Mouse (Mus musculus) heart, adult 9 months (tissue): ENCODE measurements at regions not wholly inside any gene's neighbourhood (a gene's known extent, or its start where the extent isn't known, plus 50 kb on each side); places are given as distances from the start of the nearest gene placed in this dataset.

Source experiments
- DNase-seq, 2 experiments: peaks; one replicate each; pipeline ENCODE4 v3.0.0; 2022; ENCODE audit warnings: low spot score in 2 of 2

DNA sequence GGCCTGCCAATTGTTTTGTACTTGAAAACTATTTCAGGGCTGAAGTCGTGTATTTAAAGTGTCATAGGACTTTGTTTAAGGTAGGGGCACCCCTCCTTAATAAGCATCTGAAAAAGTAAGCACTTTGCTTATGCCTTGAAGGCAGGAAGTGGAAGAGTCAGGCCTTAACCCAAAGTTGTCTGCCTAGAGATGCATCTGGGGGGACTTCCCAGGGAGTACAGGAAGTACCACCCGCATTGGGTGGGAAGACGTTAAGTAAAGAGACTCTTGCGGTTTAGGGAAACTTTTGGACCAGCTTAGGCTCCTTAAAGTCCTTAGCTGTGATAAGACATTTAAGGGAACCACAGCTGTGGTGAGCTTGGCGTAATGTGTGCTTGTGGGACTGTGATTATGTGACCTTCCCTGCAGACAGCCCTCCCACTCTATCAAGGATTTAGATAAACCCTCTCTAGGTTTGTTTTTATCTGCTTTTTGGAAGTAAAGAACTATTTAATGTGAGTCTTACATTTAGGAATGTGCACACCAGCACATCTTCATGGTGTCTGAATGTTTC is 150.9 kb upstream of the Trib2 start:
- no peak for DNase-seq

DNA sequence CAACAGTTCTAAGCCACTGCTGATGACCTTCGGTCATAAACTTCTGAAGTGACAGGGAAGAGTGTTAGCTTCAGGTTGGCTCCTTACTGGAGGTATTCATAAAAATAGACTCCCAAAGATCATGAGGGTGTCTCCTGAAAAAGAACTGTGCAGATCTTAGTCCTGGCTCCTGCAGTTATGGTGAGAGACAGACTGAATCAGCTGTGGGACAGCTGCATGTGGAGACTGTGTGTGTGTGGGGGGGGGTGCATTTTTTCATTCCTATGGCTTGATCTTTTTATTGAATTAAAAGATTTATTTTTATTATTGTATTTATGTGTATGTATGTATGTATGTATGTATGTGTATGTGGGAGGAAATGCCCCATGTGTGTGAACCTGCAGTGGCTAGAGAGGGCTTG is 149.9 kb upstream of the Trib2 start:
- no peak for DNase-seq

DNA sequence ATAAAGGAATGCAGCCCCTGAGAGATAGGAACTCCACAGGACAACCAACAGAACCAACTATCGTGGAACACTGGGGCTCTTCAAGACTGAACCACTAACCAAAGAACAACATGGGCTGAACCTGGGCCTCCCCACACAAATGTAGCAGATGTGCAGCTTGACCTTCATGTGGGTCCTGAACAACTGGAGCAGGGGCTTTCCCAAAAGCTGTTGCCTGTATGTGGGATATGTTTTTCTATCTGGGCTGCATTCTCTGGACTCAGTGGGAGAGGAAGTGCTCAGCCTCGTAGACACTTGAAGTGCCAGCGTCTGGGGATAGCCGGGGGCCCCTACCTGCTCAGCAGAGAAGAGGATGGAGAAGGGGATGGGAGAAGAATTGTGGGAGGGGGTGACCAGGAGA is 149.2 kb upstream of the Trib2 start:
- DNase-seq: no peak

DNA sequence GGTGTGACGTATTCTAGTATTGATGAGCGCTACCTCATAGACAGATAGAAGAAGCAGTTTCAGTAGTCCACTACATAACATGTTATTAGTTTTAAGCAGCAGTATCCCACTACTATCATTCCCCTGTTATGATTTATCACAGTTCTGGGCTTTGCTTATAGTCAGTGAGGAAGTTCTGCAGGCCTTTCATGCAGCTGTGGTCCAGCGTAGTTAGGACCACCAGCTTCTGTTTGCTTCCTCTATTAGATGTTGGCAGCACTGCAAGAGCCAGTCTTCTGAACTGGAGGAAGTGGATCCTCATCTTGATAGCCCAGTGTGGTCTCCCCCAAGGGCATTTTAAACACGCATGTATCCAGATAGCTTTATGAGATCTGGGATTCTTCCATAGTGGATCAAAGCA is 147.4 kb upstream of the Trib2 start:
- no peak for DNase-seq

DNA sequence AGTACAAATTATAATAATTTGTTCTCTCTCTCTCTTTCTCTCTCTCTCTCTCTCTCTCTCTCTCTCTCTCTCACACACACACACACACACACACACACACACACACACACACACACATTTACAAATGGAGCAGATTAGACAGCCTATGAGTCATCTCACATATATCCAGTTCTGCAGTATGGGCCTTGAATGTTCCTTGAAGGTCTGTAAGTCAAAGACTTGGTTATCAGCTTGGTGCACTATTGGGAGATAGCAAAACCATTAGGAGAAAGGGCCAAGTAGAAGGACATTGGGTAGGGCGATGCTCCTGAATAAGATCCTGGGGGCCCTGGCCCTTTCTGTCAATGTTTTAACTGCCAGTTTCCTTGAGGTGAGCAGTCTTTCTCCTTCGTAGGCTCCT is 145.1 kb upstream of the Trib2 start:
- DNase-seq: no peak

DNA sequence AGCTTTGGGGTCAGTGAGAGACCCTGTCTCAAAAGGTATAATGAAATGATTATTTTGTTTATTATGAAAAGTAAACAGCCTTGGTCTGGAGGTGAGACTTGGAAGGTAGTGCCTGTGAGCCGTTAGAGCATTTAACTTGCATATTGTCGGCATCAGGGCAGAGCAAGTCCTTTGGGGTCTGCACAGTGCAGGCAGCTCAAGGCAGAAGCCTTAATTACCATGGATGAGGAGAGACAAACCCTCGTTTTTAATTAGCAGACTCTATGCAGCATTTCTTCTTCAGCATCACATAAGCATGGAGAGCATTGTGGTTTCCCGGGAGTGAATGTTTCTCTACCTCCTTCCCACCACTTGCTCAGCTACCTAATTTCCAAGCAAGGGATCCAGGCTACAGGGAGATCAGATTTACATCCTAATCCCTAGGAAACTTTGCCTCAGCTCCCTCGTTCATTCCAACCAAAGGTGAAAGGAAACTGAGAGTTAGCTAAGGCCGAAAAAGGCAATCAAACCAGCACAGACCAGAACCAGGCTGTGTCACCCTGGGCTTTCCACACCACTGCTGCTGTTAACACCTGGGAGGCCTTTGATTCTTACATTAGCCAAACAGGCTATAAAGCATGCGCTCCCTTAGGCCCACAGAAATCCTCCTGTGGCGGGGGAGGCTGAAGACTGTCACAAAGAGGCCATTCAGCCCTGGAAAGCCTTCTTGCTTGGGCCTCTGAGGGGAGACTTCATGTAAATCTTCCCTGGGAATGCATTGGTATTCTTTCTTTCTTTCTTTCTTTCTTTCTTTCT is 120.9 kb upstream of the Trib2 start:
- DNase-seq: no peak

DNA sequence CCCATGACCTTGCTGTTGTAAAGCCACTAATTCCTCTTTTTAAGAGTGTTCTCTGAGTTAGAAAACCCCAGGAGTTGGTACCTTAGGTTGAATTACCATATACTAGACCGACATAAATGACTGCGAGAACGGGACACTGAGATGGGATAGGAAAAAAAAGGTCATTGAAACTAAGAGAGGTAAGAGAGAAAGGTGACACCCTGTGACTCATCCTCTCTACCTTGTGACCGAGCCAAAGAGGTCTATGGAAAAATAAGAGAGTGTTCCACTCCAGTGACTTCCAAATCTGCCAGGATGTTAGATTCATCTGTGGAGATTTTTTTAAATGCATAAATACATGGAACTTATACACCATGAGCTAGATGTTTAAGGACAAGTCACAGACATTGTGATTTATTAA is 115.3 kb upstream of the Trib2 start:
- DNase-seq: no peak

DNA sequence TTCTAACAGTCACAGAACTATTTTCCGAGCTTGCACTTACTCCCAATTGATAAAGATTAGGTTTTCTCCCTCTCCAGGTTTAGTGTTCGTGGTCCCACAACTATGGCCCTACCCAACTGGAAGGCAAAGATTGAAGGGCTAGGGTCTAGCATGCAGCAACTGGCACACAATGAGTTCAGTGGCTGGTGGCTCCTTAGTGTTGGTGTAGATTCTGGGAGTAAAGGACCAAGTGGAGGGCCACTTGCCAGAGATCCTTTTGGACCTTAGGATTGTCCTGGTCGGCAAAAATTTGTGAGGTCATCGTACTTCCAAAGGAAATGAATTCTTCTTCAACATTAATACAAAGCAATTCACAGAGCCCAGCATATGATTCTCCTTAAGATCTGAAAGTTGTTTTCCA is 114.8 kb upstream of the Trib2 start:
- no peak for DNase-seq

DNA sequence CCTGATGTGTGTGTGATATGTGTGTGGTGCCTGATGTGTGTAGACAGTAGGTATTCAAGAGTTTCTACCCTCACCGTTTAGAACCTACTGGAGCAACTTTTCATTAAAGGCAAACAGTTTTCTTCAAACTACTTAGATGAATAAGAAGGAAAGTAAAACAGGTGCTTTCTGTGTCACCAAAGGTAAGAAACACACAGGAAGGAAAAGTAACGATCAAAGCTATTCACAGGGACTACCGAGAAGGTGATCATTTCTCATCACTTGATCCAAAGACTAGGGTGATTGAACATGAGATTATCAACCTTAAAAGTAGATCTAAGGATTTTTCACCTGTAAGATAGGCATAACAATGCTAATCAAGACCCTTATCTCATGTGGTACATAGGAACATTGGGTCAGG is 113.4 kb upstream of the Trib2 start:
- DNase-seq: no peak

DNA sequence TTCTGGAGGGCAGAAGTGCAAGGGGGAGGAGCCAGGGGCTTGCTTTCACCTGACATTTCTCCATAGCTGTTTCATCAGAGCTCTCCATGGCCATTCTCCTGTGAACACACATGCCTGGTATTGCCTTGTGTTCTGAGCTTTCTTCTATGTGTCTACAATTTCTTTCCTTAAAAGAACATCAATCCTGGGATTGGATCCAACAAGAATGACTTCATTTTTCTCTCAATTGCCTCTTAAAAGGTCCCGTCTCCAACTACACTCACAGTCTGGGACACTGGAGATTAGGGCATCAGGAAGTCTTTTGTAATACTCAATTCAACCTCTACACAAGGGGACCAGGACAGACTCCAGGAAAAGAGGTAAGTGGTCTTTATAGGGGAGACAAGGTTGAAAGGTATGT is 112.8 kb upstream of the Trib2 start:
- DNase-seq: no peak

DNA sequence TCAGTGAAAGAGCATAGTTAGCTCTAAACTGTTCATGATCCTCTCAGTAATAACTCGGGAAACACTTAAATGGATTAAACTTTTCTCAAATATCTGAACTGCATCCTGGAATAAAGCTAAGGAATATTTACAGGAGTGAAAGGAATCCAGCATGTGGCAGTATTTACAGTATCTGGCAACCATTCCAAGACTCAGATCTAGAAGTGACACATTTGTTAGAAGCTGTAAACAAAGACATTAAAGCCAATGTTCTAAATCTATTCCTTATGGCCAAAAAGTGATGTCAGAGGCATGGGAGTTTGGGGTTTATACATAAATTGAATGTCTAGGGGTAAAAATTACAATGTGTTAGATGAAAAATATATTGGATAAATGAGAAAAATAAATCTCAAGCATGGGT is 101.6 kb upstream of the Trib2 start:
- no peak for DNase-seq

DNA sequence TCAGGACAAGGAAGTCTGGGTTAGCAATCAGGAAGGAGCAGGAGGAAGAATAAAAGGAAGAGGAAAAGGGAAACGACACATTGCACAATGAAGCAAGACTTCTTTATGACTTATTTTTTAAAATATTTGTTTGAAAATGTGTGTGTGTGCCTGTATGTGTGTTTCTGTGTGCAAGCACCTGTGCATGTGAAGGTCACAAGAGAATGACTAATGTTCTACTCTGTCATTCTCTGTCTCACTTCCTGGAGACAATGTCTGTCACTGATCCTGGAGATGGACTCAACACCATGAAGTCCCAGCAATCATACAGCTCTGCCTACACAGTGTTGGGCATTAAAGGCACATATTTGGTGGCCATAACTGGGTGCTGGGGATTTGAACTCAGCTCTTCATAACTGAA is 96.2 kb upstream of the Trib2 start:
- no peak for DNase-seq

DNA sequence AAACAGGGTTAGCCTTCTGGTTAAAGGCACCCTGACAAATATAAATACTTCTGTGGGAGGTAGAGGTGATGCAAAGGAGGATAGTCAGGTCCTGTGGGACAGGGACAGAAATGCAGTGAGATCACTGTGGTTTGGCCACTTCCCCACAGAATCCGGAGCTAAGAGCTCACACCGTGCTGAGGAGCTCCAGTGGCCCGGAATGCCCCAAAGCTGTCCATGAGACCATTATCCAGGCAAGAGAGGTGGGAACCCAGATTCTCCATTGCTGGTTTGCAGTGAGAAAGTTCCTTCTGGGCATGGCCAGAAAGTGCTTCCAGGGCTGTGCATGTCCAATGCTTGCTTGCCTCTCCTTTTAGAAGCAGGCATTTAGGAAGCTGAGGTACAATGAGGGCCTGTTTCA is 95.8 kb upstream of the Trib2 start:
- DNase-seq: no peak

DNA sequence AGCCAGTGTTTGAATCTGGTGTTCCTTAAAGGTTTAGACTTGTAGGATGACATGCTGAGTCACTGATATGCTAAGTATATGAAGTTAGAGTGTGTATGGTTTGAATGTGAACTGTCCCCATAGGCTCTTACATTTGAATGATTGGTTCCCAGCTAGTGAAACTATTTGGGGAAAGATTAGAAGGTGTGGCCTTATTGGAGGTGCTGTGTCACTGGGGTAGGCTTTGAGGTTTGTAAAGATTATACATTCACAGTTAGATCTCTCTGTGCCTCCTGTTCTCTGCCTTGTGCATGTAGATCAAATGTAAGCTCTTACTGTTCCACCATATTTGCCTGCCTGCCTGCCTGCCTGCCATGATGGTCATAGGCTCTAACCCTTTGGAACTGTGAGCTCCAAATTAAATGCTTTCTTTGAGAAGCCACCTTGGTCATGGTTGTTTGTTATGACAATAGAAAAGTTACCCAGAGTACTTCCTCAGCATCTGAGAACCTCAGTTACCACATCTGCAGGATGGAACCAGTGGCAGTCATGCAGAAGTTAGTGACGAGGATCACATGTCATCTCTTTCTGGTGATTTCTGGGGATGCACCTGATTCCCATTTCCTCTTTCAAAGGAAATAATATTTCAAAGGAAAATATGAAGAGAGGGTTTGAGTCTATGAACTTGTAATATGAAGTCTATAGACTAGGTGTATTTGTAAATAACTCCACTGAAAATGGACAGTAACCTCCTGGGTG is 94.7 kb upstream of the Trib2 start:
- no peak for DNase-seq

DNA sequence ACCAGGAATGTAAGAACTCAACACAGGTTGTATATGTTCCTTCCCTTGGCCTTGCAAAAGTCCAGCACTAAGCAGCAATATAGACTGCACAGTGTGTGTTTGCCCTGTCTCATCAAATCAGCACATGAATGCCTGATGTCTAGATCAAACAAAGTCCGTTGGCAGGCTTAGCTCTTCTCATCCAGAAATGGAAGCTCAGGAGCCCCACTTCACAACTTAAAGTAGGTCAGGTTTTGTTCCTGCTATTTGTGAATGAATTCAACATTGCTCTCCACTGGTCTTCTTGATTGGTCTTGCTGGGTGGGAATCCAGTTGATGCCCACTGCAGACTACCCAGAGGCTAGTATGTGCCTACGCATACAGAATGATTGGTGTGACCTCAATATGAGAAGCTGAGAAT is 80.8 kb upstream of the Trib2 start:
- no peak for DNase-seq

DNA sequence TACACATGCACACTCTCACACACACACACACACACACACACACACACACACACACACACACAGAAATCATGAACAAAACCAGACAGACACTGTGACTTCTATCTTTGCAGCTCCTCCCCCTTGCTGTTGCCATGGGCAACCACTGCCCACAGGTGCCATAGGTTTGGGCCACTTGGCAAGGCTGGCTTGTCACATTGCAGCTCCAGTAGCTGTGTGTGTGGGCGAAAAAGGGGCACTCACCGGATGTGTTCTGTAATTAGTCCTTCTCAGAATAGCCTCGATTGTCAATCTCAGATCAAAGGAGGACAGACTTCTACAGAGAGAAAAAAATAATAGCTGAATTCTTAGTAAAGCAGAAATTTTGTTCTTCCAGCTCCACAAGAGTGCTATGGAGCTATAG is 79.8 kb upstream of the Trib2 start:
- DNase-seq: no peak

DNA sequence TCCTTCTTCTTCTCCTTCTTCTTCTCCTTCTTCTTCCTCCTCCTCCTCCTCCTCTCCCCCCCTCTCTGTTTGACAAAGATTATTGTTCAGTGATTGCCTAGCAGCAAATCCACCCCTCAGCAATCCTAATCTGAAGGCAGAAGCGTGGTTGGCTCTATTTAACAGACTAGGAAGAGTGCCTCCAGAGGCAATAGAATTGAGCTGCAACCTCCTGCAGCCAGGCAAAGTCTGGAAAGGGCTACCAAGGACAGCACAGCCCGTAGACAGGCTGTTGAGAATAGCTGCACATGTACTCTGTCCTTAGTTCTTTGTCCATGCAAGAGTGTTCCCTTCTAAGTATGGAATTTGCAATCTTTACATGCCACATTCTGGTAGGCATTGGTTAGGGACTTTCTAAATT is 78.5 kb upstream of the Trib2 start:
- no peak for DNase-seq

DNA sequence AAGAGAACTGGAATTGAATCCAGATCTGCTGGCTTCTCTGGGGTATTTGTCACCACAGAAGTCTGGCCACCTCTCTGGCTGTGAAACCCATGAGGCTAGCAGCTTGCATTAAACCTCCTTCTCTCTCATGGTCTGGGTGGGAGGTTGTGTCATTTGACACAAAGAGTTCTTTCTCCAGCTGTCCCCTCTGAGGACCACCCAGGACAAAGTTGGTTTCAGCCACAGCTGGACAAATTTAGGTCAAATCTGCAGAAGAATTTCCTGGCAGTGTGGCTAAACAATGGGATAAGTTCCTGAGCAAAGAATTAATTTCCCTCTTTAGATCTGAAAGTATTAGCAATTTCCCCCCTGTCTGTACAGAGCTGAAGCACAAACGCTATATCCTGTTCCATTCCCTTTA is 73.9 kb upstream of the Trib2 start:
- DNase-seq: no peak

DNA sequence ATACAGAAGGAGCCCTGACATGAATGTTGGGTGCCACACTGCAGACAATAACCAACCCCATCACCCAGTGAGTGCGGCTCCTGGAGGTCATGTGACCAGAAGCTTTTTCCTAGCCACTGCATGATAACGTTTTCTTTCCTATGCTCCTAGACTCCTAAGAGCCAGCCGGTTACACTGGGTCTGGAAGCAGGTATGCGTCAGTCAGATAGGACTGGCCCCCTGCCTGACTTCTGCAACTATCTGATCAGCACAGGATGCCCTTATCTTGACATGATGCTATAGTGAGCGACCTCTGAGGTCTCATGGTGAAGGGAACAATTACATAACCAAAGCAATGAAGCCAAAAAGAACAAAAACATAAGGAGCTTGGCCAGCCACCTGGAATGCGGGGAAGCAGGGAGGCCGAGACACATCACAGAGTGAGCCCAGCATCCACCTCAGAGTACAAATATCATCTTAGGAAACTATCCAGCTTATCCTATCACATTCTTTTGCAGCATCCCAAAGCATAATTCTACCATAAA is 63.2 kb upstream of the Trib2 start:
- DNase-seq: peak; percentile 16 to 21
